Mouse (Mus musculus): ENCODE data around the gene Atoh8. TPM values are rescaled to one million over a fixed set of nuclear protein-coding genes. Genes with fewer than 3 reads are reported as not detected.

Atoh8 gene
- total and polyA plus RNA-seq, 3 experiments: 0.23 to 5.0 (median 1.6) TPM

GRCm38 (mm10) chr6:72276972-72277441 lies 41.6 kb upstream of the Atoh8 start:
- no peaks in the 10 kb centered on the region for H3K27me3 ChIP-seq (replicated peaks)
- TF ChIP-seq MXI1 (IDR thresholded peaks at IDR 0.05; ENCODE audit: low read depth, low read length): no peak
- no peak for TF ChIP-seq ETS1 (conservative IDR thresholded peaks at IDR 0.05; ENCODE audit: low read depth, low read length)
- no peak for TF ChIP-seq USF1 (IDR thresholded peaks at IDR 0.05; ENCODE audit: low read depth, low read length)
- no peak for TF ChIP-seq CTCF (conservative IDR thresholded peaks at IDR 0.05 in 1 of 2, IDR thresholded peaks at IDR 0.05 in 1 of 2; ENCODE audit: low read depth in 2 of 2, low read length in 2 of 2)
- TF ChIP-seq IRF4 (IDR thresholded peaks at IDR 0.05; ENCODE audit: low read depth, low read length): no peak
- TF ChIP-seq USF2 (conservative IDR thresholded peaks at IDR 0.05; ENCODE audit: low read depth, low read length): no peak
- TF ChIP-seq E2F4 (IDR thresholded peaks at IDR 0.05; ENCODE audit: insufficient replicate concordance, low read depth, low read length): no peak
- TF ChIP-seq EP300 (IDR thresholded peaks at IDR 0.05; ENCODE audit: low read length): no peak
- no peak for TF ChIP-seq POLR2A (IDR thresholded peaks at IDR 0.05; ENCODE audit: low read depth, low read length)
- no peak for TF ChIP-seq MAZ (IDR thresholded peaks at IDR 0.05; ENCODE audit: low read depth, low read length)
- TF ChIP-seq SMC3 (IDR thresholded peaks at IDR 0.05; ENCODE audit: low read depth, low read length): no peak
- TF ChIP-seq POLR2AphosphoS2 (IDR thresholded peaks at IDR 0.05; ENCODE audit: low read depth, low read length): no peak
- no peak for TF ChIP-seq MYC (IDR thresholded peaks at IDR 0.05; ENCODE audit: low read depth, low read length)
- no peak for TF ChIP-seq NELFE (IDR thresholded peaks at IDR 0.05; ENCODE audit: low read depth, low read length)
- H3K79me2 ChIP-seq (replicated peaks; ENCODE audit: control insufficient read depth, extremely low read depth, insufficient read depth, poor library complexity, severe bottlenecking): no peaks in the 10 kb centered on the region; the same call in 1 of the 2 replicates
- H3K4me1 ChIP-seq (ENCODE audit: control insufficient read depth in 1 of 2, insufficient read depth in 2 of 2): peaks cover 14 to 33% of the 10 kb centered on the region in 2 experiments
- H3K27ac ChIP-seq (ENCODE audit: insufficient read depth, low read depth): peak overlapping the region; percentile 38; the same call in 1 of the 2 replicates
- H3K9ac ChIP-seq (ENCODE audit: insufficient read depth, low read depth): no peak overlapping the region
- H3K4me2 ChIP-seq (ENCODE audit: insufficient read depth, low read depth, poor library complexity, severe bottlenecking): no peak overlapping the region
- DNase-seq (ENCODE audit: extremely low read depth): no peak
- dilution Hi-C loops (cut with MboI; ENCODE audit: extremely low pct_ligation_motif_present, extremely low pct_unique_long_range_greater_than_20kb, low sequenced_read_pairs) (no loop called here), in situ Hi-C loops (cut with MboI; ENCODE audit: low pct_ligation_motif_present, low pct_unique_long_range_greater_than_20kb, low sequenced_read_pairs) (no loop called here)
- no peak overlapping the region for H3K4me3 ChIP-seq (replicated peaks in 1 of 3; ENCODE audit: low read depth in 2 of 3, low read length in 2 of 3, poor library complexity in 1 of 3)
- H3K9me3 ChIP-seq (replicated peaks; ENCODE audit: low read length): peaks cover 6% of the 10 kb centered on the region
- no peaks in the 10 kb centered on the region for H3K36me3 ChIP-seq (replicated peaks in 1 of 2; ENCODE audit: control insufficient read depth in 1 of 2, insufficient read depth in 1 of 2, low read length in 1 of 2)

- Histone ChIP-seq H3K36me3 (replicated peaks in 1 of 2; ENCODE audit: control insufficient read depth in 1 of 2, insufficient read depth in 1 of 2, low read length in 1 of 2) (no peaks in the 10 kb centered on the region), H3K4me1 (ENCODE audit: control insufficient read depth in 1 of 2, insufficient read depth in 2 of 2) (peaks cover 14 to 33% of the 10 kb centered on the region in 2 experiments), H3K4me3 (replicated peaks in 1 of 3; ENCODE audit: low read depth in 2 of 3, low read length in 2 of 3, poor library complexity in 1 of 3) (no peak overlapping the region), H3K27ac (ENCODE audit: insufficient read depth, low read depth) (no peak overlapping the region), H3K9ac (ENCODE audit: insufficient read depth, low read depth) (no peak overlapping the region), H3K4me2 (ENCODE audit: insufficient read depth, low read depth, poor library complexity, severe bottlenecking) (no peak overlapping the region), H3K27me3 (replicated peaks) (no peaks in the 10 kb centered on the region), H3K79me2 (replicated peaks; ENCODE audit: control insufficient read depth, extremely low read depth, insufficient read depth, poor library complexity, severe bottlenecking) (no peaks in the 10 kb centered on the region), H3K9me3 (replicated peaks; ENCODE audit: low read length) (peaks cover 6% of the 10 kb centered on the region)
- dilution Hi-C loops (cut with MboI; ENCODE audit: extremely low pct_ligation_motif_present, extremely low pct_unique_long_range_greater_than_20kb, low sequenced_read_pairs) (no loop called here), in situ Hi-C loops (cut with MboI; ENCODE audit: low pct_ligation_motif_present, low pct_unique_long_range_greater_than_20kb, low sequenced_read_pairs) (no loop called here)
- DNase-seq (ENCODE audit: extremely low read depth): no peak
- TF ChIP-seq CTCF (conservative IDR thresholded peaks at IDR 0.05 in 1 of 2, IDR thresholded peaks at IDR 0.05 in 1 of 2; ENCODE audit: low read depth in 2 of 2, low read length in 2 of 2) (no peak), NRF1 (IDR thresholded peaks at IDR 0.05; ENCODE audit: low read depth, low read length) (no peak), JUND (conservative IDR thresholded peaks at IDR 0.05; ENCODE audit: low read depth, low read length) (no peak), TCF12 (IDR thresholded peaks at IDR 0.05; ENCODE audit: low read depth, low read length) (no peak), NELFE (IDR thresholded peaks at IDR 0.05; ENCODE audit: low read depth, low read length) (no peak), MAX (IDR thresholded peaks at IDR 0.05; ENCODE audit: low read length) (no peak), ELF1 (IDR thresholded peaks at IDR 0.05; ENCODE audit: low read depth, low read length) (no peak), SMC3 (IDR thresholded peaks at IDR 0.05; ENCODE audit: low read depth, low read length) (no peak), MYC (IDR thresholded peaks at IDR 0.05; ENCODE audit: low read depth, low read length) (no peak), BHLHE40 (IDR thresholded peaks at IDR 0.05; ENCODE audit: low read depth, low read length) (no peak), ETS1 (conservative IDR thresholded peaks at IDR 0.05; ENCODE audit: low read depth, low read length) (no peak), KAT2A (IDR thresholded peaks at IDR 0.05; ENCODE audit: insufficient replicate concordance, low read length) (no peak), ZKSCAN1 (IDR thresholded peaks at IDR 0.05; ENCODE audit: borderline replicate concordance, low read depth, low read length) (no peak)
These were observed 40.8 kb upstream of the Atoh8 start for GRCm38 (mm10) chr6:72276141-72276540.

Measured in CH12.LX (cell line).